Mouse (Mus musculus): ENCODE measurements around the gene Srpx. TPM values are rescaled to one million over a fixed set of nuclear protein-coding genes. Genes with fewer than 3 reads are reported as not detected.

The Srpx gene
- total and polyA plus RNA-seq, 3 experiments = 2.7 to 5.2 (median 4.2) TPM

DNA sequence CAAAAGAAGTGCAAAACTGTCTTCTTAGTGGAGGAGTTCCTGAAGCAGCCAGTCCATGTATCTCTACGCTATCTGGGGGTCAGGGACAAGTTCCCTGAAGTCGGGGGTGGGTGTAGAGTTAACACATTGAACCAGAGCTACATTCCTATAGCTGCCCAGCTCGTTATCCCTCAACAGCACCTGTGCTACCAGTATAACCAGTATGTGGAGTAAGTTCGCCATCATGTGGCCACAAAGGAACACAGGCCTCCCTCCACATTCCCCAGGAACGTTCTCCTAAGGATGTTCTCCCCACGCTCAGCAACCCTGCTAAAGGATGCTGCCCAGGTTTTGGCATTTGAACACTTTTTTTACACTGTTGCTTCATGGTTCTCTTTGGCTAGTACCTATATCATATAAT is 46.8 kb downstream of the Srpx start:
- H3K36me3 ChIP-seq (ENCODE audit: control insufficient read depth, insufficient read depth, low read length) = no peaks in the 10 kb centered on the region
- 20% methylated on average over 6 of the region's 6 CpGs for WGBS
- no peak overlapping the region for H3K9ac ChIP-seq (ENCODE audit: low read depth, low read length)
- H3K4me3 ChIP-seq = no peak overlapping the region
- H3K79me2 ChIP-seq (replicated peaks; ENCODE audit: control insufficient read depth, insufficient read depth, low read length) = no peaks in the 10 kb centered on the region
- no peak overlapping the region for H3K27ac ChIP-seq
- DNase-seq = no peak
- intact Hi-C loops (cut with DNase I) = no loop called here
- H3K4me1 ChIP-seq (ENCODE audit: control insufficient read depth, insufficient read depth, low read length) = no peaks in the 10 kb centered on the region
- H3K27me3 ChIP-seq (ENCODE audit: control insufficient read depth, insufficient read depth, low read length) = no peaks in the 10 kb centered on the region
- TF ChIP-seq EP300 (IDR thresholded peaks at IDR 0.05; ENCODE audit: insufficient read depth, low read depth, low read length) (no peak), POLR2A (IDR thresholded peaks at IDR 0.05; ENCODE audit: insufficient read depth, low read depth, low read length) (no peak), CTCF (IDR thresholded peaks at IDR 0.05) (peak; percentile 57)

- DNase-seq = no peak
- 59% methylated on average over 4 of the region's 4 CpGs for WGBS
Observed at GRCm38 (mm10) chrX:10069405-10069804, 48.1 kb downstream of the Srpx start.

DNA sequence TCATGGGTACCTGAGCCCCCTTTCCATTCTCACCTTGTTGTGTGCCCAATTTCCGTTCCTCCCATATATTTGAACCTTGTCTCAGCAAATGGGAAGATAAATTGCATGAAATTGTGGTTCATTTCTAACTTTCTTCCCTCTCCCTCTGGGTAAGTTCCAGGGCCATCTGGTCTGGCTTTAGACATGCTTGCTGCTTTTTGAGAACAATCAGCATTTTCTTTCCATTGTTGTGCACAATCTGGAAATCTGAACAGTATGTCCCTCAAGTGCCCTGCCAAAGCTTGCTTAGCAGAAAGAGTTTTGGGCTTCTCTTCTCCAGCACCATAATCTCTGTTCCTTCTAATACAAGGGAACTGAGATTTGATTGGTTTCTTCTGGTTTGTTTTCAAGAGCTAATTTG is 53.7 kb downstream of the Srpx start:
- WGBS = 44% methylated on average over 1 of the region's 1 CpGs
- TF ChIP-seq EP300 (IDR thresholded peaks at IDR 0.05; ENCODE audit: insufficient read depth, low read depth, low read length) (no peak), CTCF (IDR thresholded peaks at IDR 0.05) (no peak), POLR2A (IDR thresholded peaks at IDR 0.05; ENCODE audit: insufficient read depth, low read depth, low read length) (no peak)
- H3K27ac ChIP-seq = no peak overlapping the region
- intact Hi-C loops (cut with DNase I) = no loop called here
- H3K79me2 ChIP-seq (replicated peaks; ENCODE audit: control insufficient read depth, insufficient read depth, low read length) = no peaks in the 10 kb centered on the region
- H3K4me1 ChIP-seq (ENCODE audit: control insufficient read depth, insufficient read depth, low read length) = no peaks in the 10 kb centered on the region
- H3K27me3 ChIP-seq (ENCODE audit: control insufficient read depth, insufficient read depth, low read length) = no peaks in the 10 kb centered on the region
- H3K36me3 ChIP-seq (ENCODE audit: control insufficient read depth, insufficient read depth, low read length) = no peaks in the 10 kb centered on the region
- no peak overlapping the region for H3K9ac ChIP-seq (ENCODE audit: low read depth, low read length)
- no peak overlapping the region for H3K4me3 ChIP-seq
- DNase-seq = no peak

More at GRCm38 (mm10) chrX:10069405-10069804, 48.1 kb downstream of the Srpx start:
- Histone ChIP-seq H3K27ac (no peak overlapping the region), H3K27me3 (ENCODE audit: control insufficient read depth, insufficient read depth, low read length) (no peaks in the 10 kb centered on the region), H3K9ac (ENCODE audit: low read depth, low read length) (no peak overlapping the region), H3K36me3 (ENCODE audit: control insufficient read depth, insufficient read depth, low read length) (no peaks in the 10 kb centered on the region), H3K4me1 (ENCODE audit: control insufficient read depth, insufficient read depth, low read length) (no peaks in the 10 kb centered on the region), H3K79me2 (replicated peaks; ENCODE audit: control insufficient read depth, insufficient read depth, low read length) (no peaks in the 10 kb centered on the region), H3K4me3 (no peak overlapping the region)
- TF ChIP-seq EP300 (IDR thresholded peaks at IDR 0.05; ENCODE audit: insufficient read depth, low read depth, low read length) (no peak), CTCF (IDR thresholded peaks at IDR 0.05) (no peak), POLR2A (IDR thresholded peaks at IDR 0.05; ENCODE audit: insufficient read depth, low read depth, low read length) (no peak)
- intact Hi-C loops (cut with DNase I) = no loop called here

- DNase-seq = no peak
- H3K4me3 ChIP-seq = no peak overlapping the region
- WGBS = 73% methylated on average over 2 of the region's 2 CpGs
- H3K4me1 ChIP-seq (ENCODE audit: control insufficient read depth, insufficient read depth, low read length) = no peaks in the 10 kb centered on the region
- TF ChIP-seq EP300 (IDR thresholded peaks at IDR 0.05; ENCODE audit: insufficient read depth, low read depth, low read length) (no peak), POLR2A (IDR thresholded peaks at IDR 0.05; ENCODE audit: insufficient read depth, low read depth, low read length) (no peak), CTCF (IDR thresholded peaks at IDR 0.05) (no peak)
- no peaks in the 10 kb centered on the region for H3K27me3 ChIP-seq (ENCODE audit: control insufficient read depth, insufficient read depth, low read length)
- H3K79me2 ChIP-seq (replicated peaks; ENCODE audit: control insufficient read depth, insufficient read depth, low read length) = no peaks in the 10 kb centered on the region
- H3K36me3 ChIP-seq (ENCODE audit: control insufficient read depth, insufficient read depth, low read length) = no peaks in the 10 kb centered on the region
- no peak overlapping the region for H3K27ac ChIP-seq
- intact Hi-C loops (cut with DNase I) = no loop called here
- no peak overlapping the region for H3K9ac ChIP-seq (ENCODE audit: low read depth, low read length)
Observed at GRCm38 (mm10) chrX:10063361-10063760, 54.1 kb downstream of the Srpx start.

DNA sequence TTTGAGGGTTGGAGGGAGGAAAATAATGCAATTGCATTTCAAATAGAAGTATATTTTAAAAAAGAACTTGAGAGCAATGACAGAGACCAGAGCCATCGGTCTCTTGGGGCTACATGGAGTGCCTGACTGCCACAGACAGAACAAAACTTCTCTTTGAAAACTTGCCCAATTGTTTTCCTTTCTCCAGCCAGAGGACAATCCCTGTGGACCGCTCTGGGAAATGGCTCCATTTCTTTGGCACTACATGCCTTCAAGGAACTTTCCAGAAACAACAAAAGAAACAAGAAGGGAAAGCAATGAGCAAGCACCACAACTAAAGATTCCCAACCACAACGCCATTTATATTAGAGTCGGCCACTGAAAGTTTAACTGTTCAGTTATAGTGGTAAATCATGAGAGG is 55.3 kb downstream of the Srpx start:
- no peaks in the 10 kb centered on the region for H3K36me3 ChIP-seq (ENCODE audit: control insufficient read depth, insufficient read depth, low read length)
- H3K4me3 ChIP-seq = no peak overlapping the region
- H3K9ac ChIP-seq (ENCODE audit: low read depth, low read length) = no peak overlapping the region
- 59% methylated on average over 4 of the region's 4 CpGs for WGBS
- TF ChIP-seq CTCF (IDR thresholded peaks at IDR 0.05) (no peak), EP300 (IDR thresholded peaks at IDR 0.05; ENCODE audit: insufficient read depth, low read depth, low read length) (no peak), POLR2A (IDR thresholded peaks at IDR 0.05; ENCODE audit: insufficient read depth, low read depth, low read length) (no peak)
- H3K4me1 ChIP-seq (ENCODE audit: control insufficient read depth, insufficient read depth, low read length) = no peaks in the 10 kb centered on the region
- H3K79me2 ChIP-seq (replicated peaks; ENCODE audit: control insufficient read depth, insufficient read depth, low read length) = no peaks in the 10 kb centered on the region
- intact Hi-C loops (cut with DNase I) = no loop called here
- peak in 1 of 2 experiments; percentile 8 for DNase-seq
- H3K27me3 ChIP-seq (ENCODE audit: control insufficient read depth, insufficient read depth, low read length) = no peaks in the 10 kb centered on the region
- H3K27ac ChIP-seq = no peak overlapping the region

DNA sequence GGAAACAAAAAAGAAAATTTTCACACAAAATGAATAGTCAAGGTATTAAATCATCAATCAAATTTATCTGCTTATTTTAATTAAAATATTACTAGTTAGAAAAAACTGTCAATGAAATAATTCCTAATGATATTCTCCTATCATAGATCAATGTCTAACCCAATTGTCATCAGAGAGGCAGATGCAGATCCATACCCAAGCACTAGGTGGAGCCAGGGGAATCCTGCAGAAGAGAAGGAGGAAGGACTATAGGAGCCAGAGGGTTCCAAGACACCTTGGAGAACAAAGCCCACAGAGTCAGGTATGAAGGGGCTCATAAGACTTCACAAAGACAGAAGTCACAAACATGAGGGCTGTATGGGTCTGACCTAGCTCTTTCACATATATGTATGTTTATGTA is 82.8 kb downstream of the Srpx start:
- intact Hi-C loops (cut with DNase I) = no loop called here

More for the DNA sequence above, 82.8 kb downstream of the Srpx start:
- H3K27ac ChIP-seq = no peak overlapping the region
- DNase-seq = no peak
- no peaks in the 10 kb centered on the region for H3K27me3 ChIP-seq (ENCODE audit: control insufficient read depth, insufficient read depth, low read length)
- no peaks in the 10 kb centered on the region for H3K4me1 ChIP-seq (ENCODE audit: control insufficient read depth, insufficient read depth, low read length)
- H3K36me3 ChIP-seq (ENCODE audit: control insufficient read depth, insufficient read depth, low read length) = no peaks in the 10 kb centered on the region
- H3K79me2 ChIP-seq (replicated peaks; ENCODE audit: control insufficient read depth, insufficient read depth, low read length) = no peaks in the 10 kb centered on the region
- TF ChIP-seq CTCF (IDR thresholded peaks at IDR 0.05) (peak; percentile 53), POLR2A (IDR thresholded peaks at IDR 0.05; ENCODE audit: insufficient read depth, low read depth, low read length) (no peak)
- no peak overlapping the region for H3K9ac ChIP-seq (ENCODE audit: low read depth, low read length)
- H3K4me3 ChIP-seq = no peak overlapping the region
